Mouse (Mus musculus): ENCODE measurements around the gene Slirp.
A peak's percentile ranks its signal among the peaks of the same experiment; 100 is the strongest.

Slirp gene

GRCm38 (mm10) chr12:87443700-87444122 lies at the start of gene Slirp, which contains the start of gene Alkbh1:
TSS of gene Slirp (plus strand) at chr12:87443896.
TSS of gene Alkbh1 (minus strand) at chr12:87444017.
- peak; percentile 91 for DNase-seq

- DNase-seq, result no peak
Measured at GRCm38 (mm10) chr12:87394316-87394715, 49.4 kb upstream of the Slirp start.

- DNase-seq, result no peak
Measured at GRCm38 (mm10) chr12:87397126-87397525, 46.6 kb upstream of the Slirp start.

- no peak for DNase-seq
Measured at GRCm38 (mm10) chr12:87397811-87398417, 45.8 kb upstream of the Slirp start.

- DNase-seq, result no peak
Measured at GRCm38 (mm10) chr12:87399119-87399819, 44.4 kb upstream of the Slirp start.

- DNase-seq, result no peak
Measured at GRCm38 (mm10) chr12:87401883-87402282, 41.8 kb upstream of the Slirp start.

- DNase-seq, result no peak
Measured at GRCm38 (mm10) chr12:87405165-87405564, 38.5 kb upstream of the Slirp start.

GRCm38 (mm10) chr12:87405721-87406120 lies 38.0 kb upstream of the Slirp start:
- no peak for DNase-seq

- no peak for DNase-seq
Measured at GRCm38 (mm10) chr12:87407869-87408605, 35.7 kb upstream of the Slirp start.

GRCm38 (mm10) chr12:87409123-87409522 lies 34.6 kb upstream of the Slirp start:
- no peak for DNase-seq

GRCm38 (mm10) chr12:87410999-87411398 lies 32.7 kb upstream of the Slirp start:
- no peak for DNase-seq

- peak; percentile 70 for DNase-seq
Measured at GRCm38 (mm10) chr12:87413179-87413790, 30.4 kb upstream of the Slirp start.

- DNase-seq, result no peak
Measured at GRCm38 (mm10) chr12:87415358-87415757, 28.3 kb upstream of the Slirp start.

GRCm38 (mm10) chr12:87416690-87417089 lies 27.0 kb upstream of the Slirp start:
- no peak for DNase-seq

- DNase-seq, result no peak
Measured at GRCm38 (mm10) chr12:87418921-87419320, 24.8 kb upstream of the Slirp start.

- DNase-seq, result no peak
Measured at GRCm38 (mm10) chr12:87419974-87420485, 23.7 kb upstream of the Slirp start.

GRCm38 (mm10) chr12:87421708-87422507 lies 21.8 kb upstream of the Slirp start:
- DNase-seq, result no peak

GRCm38 (mm10) chr12:87423700-87424099 lies 20.0 kb upstream of the Slirp start:
- no peak for DNase-seq

GRCm38 (mm10) chr12:87424516-87424915 lies 19.2 kb upstream of the Slirp start:
- no peak for DNase-seq

GRCm38 (mm10) chr12:87426354-87427031 lies 17.2 kb upstream of the Slirp start:
- DNase-seq, result no peak

GRCm38 (mm10) chr12:87428295-87428694 lies 15.4 kb upstream of the Slirp start:
- no peak for DNase-seq

GRCm38 (mm10) chr12:87428885-87429284 lies 14.8 kb upstream of the Slirp start:
- DNase-seq, result no peak
